Mouse (Mus musculus) frontal cortex, adult 2 months (tissue): ENCODE data around the gene Gm20388. TPM values are rescaled to one million over a fixed set of nuclear protein-coding genes. Genes with fewer than 3 reads are reported as not detected.
A peak's percentile ranks its signal among the peaks of the same experiment; 100 is the strongest.

Experiments used
- DNase-seq, 2 experiments: peaks; one replicate each; pipeline ENCODE4 v3.0.0; 2022; ENCODE audit warnings: low spot score in 1 of 2; ENCODE audit errors: extremely low spot score in 1 of 2
- polyA plus RNA-seq: library from polyadenylated mRNA; depleted of rRNA; stranded (reverse); fragments of >200 nt; gene quantifications from 2 replicates; pipeline ENCODE4 v1.2.3, GENCODE M21; 2012

Gene Gm20388
- polyA plus RNA-seq, 1 experiment, result 22.2 TPM

DNA sequence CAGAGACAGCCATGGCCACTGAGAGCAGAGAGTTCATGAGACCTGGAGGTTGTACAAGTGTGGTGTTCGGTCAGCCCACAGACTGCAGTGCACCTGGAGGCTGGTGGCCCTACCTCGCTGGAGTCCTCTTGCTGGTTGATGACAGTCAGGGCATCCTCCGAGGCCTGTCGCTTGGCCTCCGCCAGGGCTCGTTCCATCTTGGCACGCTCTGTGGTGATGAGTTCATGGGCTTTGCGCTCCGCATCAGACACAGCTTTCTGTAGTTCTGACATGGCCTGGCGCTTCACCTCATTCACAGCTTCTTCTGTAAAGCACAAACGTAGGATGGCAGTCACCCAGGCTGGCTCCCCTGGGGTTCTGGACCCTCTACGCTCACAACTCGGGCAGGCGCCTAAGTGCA, 2722.6 kb downstream of the Gm20388 start:
- no peak for DNase-seq

DNA sequence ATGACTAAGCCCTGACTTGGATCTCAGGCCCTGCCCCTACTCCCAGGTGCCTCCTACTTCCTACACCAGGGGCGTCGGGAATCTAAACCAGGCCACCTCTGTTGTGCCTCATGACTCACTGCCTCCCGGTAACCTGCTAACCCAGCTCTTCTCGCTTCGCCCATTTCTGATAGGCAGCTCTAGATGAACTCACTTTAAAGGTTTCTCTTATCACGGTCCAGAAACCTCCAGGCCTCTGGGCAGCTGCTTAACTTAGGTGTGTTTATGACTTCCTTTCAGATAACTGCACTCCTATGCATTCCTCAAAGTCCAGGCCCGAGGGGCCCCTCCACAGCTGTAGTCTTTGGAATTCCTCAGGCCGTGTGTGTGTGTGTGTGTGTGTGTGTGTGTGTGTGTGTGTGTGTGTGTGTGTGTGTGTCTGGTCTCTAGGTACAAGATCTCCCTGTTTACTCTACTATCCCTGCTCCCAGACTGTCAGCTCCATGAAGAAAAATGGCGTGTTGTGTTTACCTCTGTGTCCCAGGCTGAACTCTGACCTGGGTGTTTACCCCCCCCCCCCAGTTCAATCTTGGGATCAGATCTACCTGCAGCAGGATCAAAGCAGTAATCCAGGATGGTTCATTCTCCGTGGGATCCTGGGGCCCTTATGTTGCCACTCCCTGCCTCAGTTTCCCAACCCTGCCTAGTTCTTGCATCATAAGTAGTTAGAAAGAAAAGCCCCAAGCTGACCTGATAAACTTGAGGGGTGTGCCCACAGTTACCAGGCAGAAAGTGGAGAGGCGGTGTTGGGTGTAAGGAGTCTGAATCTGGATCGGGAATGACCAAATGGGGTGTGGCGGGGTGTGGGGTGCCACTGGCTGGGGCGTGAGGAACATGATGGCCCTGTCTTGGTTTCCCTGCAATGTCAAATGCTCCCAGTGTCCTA, 2725.5 kb downstream of the Gm20388 start:
- no peak for DNase-seq

DNA sequence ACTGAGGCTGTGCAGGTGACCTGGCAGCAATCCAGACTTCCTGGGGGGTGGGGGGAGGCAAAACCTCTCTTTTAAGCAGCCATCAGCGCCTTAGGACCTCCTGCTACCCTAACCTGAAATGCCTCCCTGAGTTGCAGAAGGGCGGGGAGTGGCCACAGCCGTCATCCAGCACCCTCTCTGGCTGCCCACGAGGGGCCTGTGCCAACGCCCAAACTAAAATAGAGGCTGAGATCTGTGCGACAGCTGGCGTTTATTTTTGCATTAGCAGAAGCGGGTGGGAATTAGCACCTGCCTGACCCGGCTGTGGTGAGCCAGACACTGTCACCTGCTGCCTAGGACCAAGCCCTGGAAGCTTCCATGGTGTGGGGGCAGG, 2726.1 kb downstream of the Gm20388 start:
- peak in 1 of 2 experiments; percentile 45 for DNase-seq

DNA sequence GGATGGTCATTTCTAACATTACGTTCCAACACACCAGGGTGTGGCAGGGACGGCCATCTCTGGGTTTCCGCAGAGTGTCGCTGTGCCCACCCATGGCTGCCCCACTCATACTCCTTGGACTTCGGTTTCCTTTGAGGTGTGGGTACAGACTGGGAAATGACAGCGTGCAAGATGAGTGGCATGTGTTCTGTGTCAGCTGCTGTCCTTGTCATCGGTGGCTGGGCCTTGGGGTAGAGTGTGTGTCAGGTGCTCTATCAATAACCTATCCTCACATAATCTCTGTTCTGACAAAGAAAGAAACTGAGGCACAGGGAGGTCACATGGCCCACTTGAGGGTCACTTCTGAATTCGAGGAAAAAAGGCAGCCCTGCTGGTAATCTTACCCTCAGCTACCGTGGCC, 2726.6 kb downstream of the Gm20388 start:
- DNase-seq, result no peak

DNA sequence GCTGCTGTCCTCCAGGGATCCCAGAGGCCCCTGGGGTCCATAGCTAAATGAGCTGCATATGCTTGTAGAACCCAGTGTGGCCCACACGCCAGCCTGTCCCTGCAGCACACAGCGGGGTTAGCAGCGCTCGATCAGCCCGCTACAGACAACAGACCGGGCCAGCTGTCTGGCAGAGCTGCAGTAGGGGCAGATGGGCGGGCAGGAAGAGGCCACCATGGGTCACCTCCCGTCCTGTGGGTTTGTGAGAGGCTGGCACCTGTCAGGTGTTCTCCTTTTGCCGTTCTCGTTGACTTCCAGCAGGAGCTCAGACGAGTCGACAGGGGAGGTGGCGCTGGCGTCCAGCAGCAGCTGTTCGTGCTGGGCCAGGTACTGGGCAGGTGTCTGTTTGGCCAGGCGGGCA, 2728.0 kb downstream of the Gm20388 start:
- no peak for DNase-seq

DNA sequence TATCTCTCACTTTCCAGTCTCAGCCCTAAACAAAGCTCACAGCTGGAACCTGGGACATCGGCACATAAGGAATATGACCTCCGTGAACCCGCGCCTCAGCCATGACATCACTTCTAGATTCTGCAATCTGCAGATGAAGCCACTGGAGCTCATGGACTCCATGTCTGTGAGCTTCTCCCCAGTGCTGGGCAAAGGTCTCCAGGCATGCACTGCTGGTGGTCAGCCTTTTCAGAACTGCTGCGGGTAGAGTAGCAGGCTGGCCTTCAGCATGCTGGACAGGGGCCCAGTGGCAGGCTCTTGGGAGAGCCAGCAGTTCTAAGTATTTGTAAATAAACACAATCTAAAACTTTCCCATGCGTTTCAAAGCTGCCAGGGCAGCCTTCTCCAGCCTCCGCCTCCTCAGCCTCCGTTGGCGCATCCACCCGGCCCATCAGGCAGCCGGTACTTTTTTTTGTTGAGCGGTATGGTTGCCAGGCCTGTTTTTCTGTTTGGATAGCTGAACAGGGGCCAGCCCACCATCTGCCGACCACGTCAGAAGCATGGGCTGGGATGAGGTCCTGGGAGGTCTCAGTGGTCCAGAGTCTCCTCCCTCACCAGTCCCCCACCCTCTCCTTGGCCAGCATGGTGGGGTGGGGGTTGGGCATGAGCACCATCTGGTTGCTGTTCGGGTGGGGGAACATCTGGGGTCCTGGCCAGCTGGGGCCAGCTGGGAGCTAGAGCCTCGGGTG, 2729.0 kb downstream of the Gm20388 start:
- DNase-seq, result peak in 1 of 2 experiments; percentile 38

DNA sequence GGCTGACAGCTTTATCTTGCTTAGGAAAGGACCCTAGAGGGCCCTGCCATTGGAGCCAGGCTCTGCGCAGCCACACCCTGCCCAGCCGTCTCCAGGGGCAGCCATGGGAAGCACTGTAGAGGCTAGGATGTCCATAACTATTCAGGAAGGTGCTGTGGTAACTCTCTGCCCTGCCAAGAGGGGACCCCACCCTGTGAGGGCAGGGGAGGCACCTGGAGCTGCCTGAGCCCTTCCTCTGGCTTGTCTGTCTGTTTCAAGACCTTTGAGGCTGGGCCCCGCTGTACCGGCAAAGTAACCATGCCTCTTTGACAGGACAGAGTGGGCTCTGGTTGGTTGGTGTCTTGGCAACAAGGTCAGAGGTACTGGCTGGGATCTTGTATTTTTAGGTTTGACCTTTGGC, 2730.2 kb downstream of the Gm20388 start:
- DNase-seq, result no peak

DNA sequence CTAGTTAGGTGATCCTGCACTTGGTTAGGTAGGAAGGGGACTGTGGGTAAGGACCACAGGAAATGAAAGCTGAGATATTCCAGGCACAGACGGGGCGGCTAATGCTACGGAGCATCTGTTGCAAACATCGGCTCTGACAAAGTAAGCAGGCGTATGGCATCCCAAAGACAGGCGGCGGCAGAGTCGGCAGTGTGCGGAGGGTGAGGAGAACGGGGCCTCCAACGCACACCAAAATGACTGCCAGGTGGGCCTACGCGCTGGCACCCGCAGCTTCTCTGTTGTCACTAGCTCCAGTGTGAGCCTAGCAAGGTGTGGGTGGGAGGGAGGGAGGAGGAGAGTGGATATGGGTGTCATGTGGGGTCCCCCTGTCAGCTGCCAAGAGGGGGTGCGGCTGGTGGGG, 2730.8 kb downstream of the Gm20388 start:
- DNase-seq, result peak; percentile 52 to 86

DNA sequence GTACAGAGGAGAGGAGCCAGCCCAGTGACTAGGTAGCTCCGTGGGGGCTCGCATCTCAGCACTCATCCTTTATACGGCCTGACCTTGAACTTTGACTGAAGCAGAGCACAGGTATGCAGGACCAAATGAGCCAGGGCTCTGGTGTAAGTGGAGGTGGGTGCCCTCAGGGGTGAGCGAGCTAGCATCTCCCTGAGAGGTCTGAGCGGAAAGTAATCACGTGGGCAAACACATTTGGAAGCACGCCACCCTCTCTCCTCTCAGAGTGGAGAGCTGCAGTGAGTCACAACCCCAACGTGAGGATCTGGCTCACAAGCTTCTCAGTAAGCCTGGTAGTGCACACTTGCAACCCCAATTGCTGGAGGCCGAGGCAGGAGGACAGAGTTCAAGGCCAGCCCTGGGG, 2731.4 kb downstream of the Gm20388 start:
- DNase-seq, result peak in 1 of 2 experiments; percentile 82

DNA sequence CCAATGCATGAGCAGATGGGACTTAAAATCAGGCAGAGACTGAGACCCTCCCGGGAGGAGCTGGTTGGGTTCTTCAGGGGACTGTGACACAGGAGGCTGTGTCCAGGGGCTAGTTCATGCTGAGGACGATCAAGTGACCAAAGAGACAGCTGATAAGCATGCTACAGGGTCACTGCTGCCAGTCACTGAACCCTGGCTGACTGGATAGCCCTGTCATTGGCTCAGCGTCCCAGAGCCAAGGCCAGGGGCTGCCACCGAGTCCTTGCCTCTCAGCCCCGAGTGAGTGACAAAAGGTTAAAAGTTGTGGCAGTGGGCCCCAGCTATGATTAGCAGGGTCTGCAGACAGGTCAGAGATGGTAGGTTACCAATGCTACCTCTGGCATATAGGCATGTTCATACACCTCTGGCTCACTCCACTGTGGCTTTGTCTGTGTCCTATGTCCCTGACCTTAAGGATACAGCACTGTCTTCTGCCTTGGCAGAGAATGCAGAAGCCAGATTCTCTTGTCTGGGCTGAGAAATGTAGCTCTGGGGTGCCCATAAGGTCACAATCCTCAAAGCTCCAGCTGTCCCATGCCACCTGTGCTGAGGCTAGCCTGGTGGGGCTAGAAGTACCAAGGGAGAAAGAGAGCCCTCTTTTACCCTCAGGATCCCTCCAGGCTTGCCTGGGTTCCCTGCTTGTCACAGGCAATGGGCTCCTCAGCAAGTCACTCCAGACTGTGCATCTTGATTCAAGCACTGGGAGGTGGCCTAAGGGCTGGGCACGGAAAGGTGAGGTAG, 2733.7 kb downstream of the Gm20388 start:
- DNase-seq, result no peak

DNA sequence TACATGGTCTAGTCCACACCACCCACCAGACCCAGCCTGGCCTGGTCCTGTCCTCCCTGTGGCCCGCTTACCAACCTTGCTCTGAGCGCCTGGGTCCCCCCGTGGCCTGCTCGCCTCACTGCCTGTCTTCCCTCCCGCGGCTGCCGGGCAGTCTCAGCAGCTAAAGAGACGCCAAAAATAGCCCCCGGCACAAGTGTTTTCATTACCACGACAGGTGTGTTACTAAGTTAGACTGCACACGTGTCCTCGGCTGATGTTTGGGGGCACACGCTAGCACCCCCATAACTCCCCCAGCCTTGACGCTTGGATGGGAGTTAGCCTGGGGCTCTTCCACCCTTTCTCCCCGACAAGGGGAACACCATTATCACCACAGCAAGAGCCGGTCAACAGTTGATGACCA, 2735.7 kb downstream of the Gm20388 start:
- no peak for DNase-seq

DNA sequence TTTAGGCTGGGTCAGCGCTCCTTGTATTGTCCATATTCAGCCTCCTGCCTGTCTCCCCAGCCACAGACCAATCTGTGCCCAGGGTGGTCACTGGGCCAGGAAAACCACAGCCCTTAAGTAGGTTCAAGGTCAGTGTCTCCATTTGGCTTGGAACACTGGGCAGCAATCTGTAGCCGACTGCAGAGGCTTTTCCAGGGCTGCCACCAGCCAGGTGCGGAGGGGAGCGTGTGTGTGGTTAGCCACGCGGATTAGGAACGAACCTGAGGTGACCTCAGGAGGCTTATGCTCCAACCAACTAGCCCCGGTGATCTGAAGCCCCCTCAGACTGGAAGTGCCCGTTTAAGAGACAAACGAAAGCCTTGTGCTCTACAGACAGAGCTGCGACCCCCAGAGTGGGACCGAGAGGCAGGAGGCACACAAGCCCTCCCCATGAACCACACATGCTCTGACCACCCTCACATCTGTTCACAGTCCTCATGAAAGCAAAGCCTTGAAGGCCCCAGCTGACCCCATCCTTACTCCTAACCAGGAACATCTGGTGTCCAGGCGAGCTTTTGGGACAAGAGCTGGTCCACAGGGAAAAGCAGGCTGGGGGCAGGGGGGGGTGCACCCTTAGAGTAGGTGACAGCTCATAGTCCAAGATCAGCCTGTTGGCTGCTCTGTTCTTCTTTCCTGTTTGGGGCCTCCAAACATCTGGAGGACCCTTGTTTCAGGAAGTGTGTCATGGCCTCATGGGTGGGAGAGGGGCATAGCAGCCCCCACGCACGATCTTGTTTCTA, 2737.7 kb downstream of the Gm20388 start:
- DNase-seq, result no peak

DNA sequence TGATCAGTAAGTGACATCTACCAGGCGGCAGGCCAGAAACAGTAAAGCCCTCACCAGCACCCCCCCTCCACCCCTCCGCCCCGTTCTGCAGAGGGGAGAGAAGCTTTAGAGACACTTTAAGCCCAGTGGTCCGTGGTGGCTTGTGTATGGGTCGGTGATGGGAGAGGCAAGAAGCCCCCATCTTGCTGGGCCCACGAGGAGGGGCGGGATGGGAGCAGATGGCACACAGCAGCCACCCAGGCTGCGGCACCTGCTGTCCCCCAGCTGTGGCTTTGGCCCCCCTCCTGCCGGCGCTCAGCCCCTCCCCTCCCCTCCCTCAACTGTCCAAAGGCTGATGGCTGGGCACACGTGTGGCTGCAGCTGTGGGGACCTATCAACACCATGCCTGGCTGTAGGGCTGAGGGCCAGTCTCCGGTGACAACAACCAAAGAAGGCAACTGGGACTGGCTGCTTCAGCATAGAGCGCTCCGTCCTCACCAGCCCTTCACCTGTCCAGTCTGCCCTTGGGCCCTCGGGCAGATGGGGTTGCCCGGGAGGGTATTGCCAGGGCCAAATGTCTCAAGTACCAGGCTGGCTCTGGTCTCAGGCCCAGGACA, 2740.8 kb downstream of the Gm20388 start:
- no peak for DNase-seq

DNA sequence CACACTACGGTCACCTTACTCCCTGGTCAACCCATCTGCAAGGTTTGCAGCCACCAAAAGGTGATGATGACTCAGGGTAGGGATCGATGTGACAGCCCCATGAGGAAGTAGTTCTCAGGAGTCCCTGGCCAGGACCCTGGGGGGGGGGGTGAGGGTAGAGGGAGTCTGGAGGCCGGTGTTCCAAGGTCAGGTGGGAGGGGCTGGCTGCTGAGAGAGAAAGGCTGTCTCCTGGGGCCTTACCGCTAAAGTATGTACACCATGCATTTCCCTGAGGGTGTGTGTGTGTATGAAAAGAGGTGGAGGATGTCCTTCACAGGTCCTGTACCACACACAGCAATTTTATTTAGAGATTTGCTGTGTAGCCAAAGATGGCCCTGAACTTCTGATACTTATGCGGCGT, 2742.0 kb downstream of the Gm20388 start:
- DNase-seq, result no peak

DNA sequence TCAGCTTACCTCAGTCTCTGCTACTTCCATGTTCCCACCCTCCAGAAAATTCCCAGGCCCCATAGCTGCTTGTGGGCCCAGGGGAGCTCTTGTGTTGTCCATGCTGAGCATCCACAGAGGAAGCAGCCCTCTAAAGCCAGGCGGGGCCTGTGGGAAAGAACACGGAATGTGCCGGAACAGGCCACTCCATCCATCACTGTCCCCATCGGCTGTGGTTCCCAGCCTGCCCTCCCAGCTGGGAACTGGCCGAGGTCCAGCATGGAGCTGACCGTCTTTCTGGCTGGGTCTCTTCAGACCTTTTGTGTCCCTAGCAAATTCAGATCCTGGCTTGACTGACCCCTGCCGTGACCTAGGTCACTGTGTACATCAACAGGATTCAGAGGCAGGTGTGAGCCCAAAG, 2744.1 kb downstream of the Gm20388 start:
- no peak for DNase-seq

DNA sequence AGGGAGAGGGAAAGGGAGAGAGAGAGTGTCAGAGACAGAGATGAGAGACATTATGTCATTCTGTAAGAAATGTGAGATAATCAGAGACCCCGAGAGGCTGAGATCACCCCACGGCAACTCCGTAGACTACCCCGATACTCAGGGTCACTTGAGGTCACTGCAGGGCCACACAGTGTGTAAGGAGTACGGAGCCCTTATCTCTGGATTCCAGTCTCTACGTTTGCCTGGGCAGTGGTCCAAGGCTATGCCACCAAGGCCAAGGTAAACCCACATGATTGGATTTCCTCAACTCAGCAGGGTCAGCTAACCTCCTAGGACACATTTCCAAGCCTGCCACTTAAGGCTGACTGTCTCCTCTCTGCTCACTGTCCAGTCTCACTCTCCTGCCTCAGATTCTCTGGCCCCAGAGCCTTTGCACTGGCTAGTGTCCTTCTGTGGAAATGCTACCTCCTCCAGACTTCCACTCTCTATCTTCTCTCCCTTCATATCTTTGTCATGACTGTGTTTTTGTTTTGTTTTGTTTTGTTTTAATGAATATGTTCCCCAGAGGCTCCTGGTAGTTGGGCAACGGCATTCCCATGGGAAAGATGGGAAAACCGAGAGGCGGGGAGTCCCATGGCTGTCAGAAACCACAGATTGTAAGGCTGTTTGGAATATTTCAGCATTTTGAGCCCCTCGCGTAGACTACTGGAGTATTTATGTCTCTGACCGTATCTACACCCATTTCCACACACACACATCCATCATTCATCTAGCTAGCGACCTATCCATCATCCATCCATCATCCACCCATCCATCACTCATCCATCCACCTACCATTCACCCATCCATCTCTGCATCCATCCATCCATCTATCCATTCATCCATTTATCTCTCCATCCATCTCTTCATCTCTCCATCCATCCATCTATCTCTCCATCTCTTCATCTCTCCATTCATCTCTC, 2745.7 kb downstream of the Gm20388 start:
- DNase-seq, result no peak

DNA sequence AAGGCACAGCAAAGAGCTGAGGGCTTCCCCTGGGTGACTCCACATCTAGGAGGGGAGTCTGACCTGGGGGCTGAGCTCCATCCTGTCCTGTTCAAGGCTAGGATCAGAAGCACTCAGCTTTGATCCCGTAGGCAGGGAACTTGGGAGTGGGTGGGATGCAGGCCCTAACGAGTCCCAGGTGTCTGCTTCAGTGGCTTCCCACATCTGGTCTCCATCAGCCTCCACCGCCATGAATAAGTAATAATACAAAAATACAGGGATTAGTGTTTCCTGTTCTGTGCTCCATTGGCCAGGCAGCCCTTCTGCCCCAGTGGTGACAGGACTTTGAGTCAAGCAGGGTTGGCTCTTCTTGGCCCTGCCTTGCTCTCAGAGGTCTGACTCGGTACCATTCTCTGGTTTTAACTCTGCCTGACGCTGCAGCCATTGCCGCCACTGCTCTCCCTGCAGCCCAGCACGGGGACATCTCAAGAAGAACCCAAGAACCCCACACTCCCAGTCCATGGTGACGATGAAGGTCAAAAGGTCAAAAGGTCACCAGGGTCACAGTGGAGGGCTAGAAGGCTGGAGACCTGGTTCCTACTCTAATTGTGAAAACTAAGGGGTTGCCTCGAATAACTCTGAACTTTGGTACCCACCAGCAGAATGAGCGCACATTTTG, 2747.6 kb downstream of the Gm20388 start:
- DNase-seq, result no peak

DNA sequence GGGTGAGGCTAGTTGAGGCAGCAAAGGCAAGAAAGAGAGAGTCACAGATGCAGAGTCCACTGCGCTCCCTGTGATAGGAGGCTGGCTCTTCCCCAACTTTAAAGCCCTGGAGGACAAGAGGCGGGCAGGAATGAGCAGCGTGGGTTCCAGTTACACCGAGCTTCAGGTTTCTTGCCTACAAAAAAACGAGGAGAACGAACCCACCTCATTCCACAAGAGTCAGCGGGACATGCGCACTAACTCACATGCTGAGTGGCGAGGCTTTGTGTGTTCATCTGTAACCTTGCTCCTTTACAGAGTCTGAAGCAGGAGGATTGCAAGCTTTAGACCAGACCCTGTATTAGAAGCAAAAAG, 2748.1 kb downstream of the Gm20388 start:
- no peak for DNase-seq
